Mouse (Mus musculus) heart, embryonic 16.5 days (tissue): ENCODE results near the gene Parp9. TPM values are rescaled to one million over a fixed set of nuclear protein-coding genes. Genes with fewer than 3 reads are reported as not detected.
"Not testable (repeated sequence)": the region's sequence is repeated elsewhere in the genome, so short reads cannot be mapped to it uniquely, and the experiment has no call there.

Source experiments
- ATAC-seq: fragments of 200-750 bp; cut with Nextera tagmentation; replicated peaks from 2 replicates; pipeline ENCODE4 v1.8.0; 2017; ENCODE audit warnings: moderate number of reproducible peaks; ENCODE audit not compliant: insufficient read depth, low FRiP score; ENCODE audit errors: extremely low read depth
- H3K27ac ChIP-seq: fragments of 300-500 bp; sonication (generic); 2 replicates; pipeline ENCODE4 v1.5.1; 2014; ENCODE audit warnings: mild to moderate bottlenecking, low read length, control low read depth, moderate library complexity
- H3K27me3 ChIP-seq: fragments of 300-500 bp; sonication (generic); 2 replicates; pipeline ENCODE4 v1.6.1; 2014; ENCODE audit warnings: low read length, mixed read lengths; ENCODE audit not compliant: control insufficient read depth, insufficient read depth
- H3K36me3 ChIP-seq: fragments of 300-500 bp; sonication (generic); 2 replicates; pipeline ENCODE4 v1.6.1; 2014; ENCODE audit not compliant: control insufficient read depth, insufficient read depth
- H3K4me1 ChIP-seq: fragments of 300-500 bp; sonication (generic); 2 replicates; pipeline ENCODE4 v1.6.1; 2014; ENCODE audit warnings: low read length, mixed read lengths; ENCODE audit not compliant: control insufficient read depth, insufficient read depth
- H3K4me2 ChIP-seq: fragments of 300-500 bp; sonication (generic); 2 replicates; pipeline ENCODE4 v1.6.1; 2014; ENCODE audit warnings: low read depth, mild to moderate bottlenecking, control low read depth, low read length
- H3K4me3 ChIP-seq: fragments of 300-500 bp; sonication (generic); 2 replicates; pipeline ENCODE4 v1.5.1; 2014; ENCODE audit warnings: mild to moderate bottlenecking, control low read depth, low read length
- H3K9ac ChIP-seq: fragments of 300-500 bp; sonication (generic); 2 replicates; pipeline ENCODE4 v1.6.1; 2014; ENCODE audit warnings: low read length, control low read depth
- H3K9me3 ChIP-seq: fragments of 300-500 bp; sonication (generic); replicated peaks from 2 replicates; pipeline ENCODE4 v1.6.1; 2016; ENCODE audit warnings: low read length; ENCODE audit not compliant: control insufficient read depth
- WGBS: fragments of 180-500 bp; shearing (Covaris S2); extraction: QIAGEN DNeasy Blood & Tissue Kit; methylation state at CpG from one replicate; pipeline ENCODE4 v1.1.7; 2014; 5-methylcytosine and 5-hydroxymethylcytosine counted together
- polyA plus RNA-seq: library from polyadenylated mRNA; unstranded; fragments of >200 nt; fragmentation: Nextera tagmentation; extraction: Ambion mirVana; gene quantifications from 2 replicates; pipeline ENCODE4 v1.2.1, GENCODE M21; 2015

The Parp9 gene
- polyA plus RNA-seq, 1 experiment from 2014 or later: 15.4 TPM

- not testable (repeated sequence) for H3K4me3 ChIP-seq, H3K4me1 ChIP-seq, H3K9ac ChIP-seq, H3K36me3 ChIP-seq, H3K4me2 ChIP-seq, H3K27me3 ChIP-seq, H3K27ac ChIP-seq, H3K9me3 ChIP-seq, ATAC-seq
- WGBS: 92% methylated on average over 4 of the region's 4 CpGs
These were observed 60.6 kb downstream of the Parp9 start for GRCm38 (mm10) chr16:35998852-35999251.

GRCm38 (mm10) chr16:36008396-36008795, 70.1 kb downstream of the Parp9 start:
- 94% methylated on average over 3 of the region's 3 CpGs for WGBS
- peaks cover 12% of the 10 kb centered on the region; the same call in 1 of the 2 replicates for H3K36me3 ChIP-seq

GRCm38 (mm10) chr16:36016335-36016734, 78.1 kb downstream of the Parp9 start:
- H3K9me3 ChIP-seq: no peaks in the 10 kb centered on the region
- no peak for ATAC-seq
- no peak overlapping the region for H3K4me2 ChIP-seq
- H3K9ac ChIP-seq: no peak overlapping the region
- no peaks in the 10 kb centered on the region for H3K4me1 ChIP-seq
- peaks cover 22% of the 10 kb centered on the region for H3K36me3 ChIP-seq
- H3K27me3 ChIP-seq: no peaks in the 10 kb centered on the region
- 88% methylated on average over 1 of the region's 1 CpGs for WGBS
- no peak overlapping the region for H3K4me3 ChIP-seq
- no peak overlapping the region for H3K27ac ChIP-seq

More at GRCm38 (mm10) chr16:36008396-36008795, 70.1 kb downstream of the Parp9 start:
- no peaks in the 10 kb centered on the region for H3K27me3 ChIP-seq
- no peaks in the 10 kb centered on the region for H3K9me3 ChIP-seq
- H3K9ac ChIP-seq: no peak overlapping the region
- no peak overlapping the region for H3K4me2 ChIP-seq
- no peak overlapping the region for H3K4me3 ChIP-seq
- H3K4me1 ChIP-seq: no peaks in the 10 kb centered on the region
- no peak overlapping the region for H3K27ac ChIP-seq
- no peak for ATAC-seq

Other genes with a start within 250 kb of the Parp9 start
- 10.1 and 12.0 TPM in 2 replicates for gene Dirc2, start 169.1 kb upstream of the Parp9 start, polyA plus RNA-seq
- gene Hspbap1, start 168.1 kb upstream of the Parp9 start, polyA plus RNA-seq: 8.3 and 9.4 TPM in 2 replicates
- gene Parp14, start 66.9 kb upstream of the Parp9 start, polyA plus RNA-seq: 1.7 and 2.5 TPM in 2 replicates
- 7.7 and 9.4 TPM in 2 replicates for gene Dtx3l, start 681 bp downstream of the Parp9 start, polyA plus RNA-seq
- gene Kpna1, start 40.3 kb downstream of the Parp9 start, polyA plus RNA-seq: 41.4 and 43.5 TPM in 2 replicates
- gene Wdr5b, start 102.7 kb downstream of the Parp9 start, polyA plus RNA-seq: 6.5 and 6.9 TPM in 2 replicates
- 952 and 987 TPM in 2 replicates for gene Fam162a, start 133.1 kb downstream of the Parp9 start, polyA plus RNA-seq
- 82.2 and 98.9 TPM in 2 replicates for gene Ccdc58, start 133.2 kb downstream of the Parp9 start, polyA plus RNA-seq
- gene Csta1, start 192.8 kb downstream of the Parp9 start, polyA plus RNA-seq: 0.05 TPM in 1 of 2 replicates, not detected in the other
- gene Stfa2l1, start 218.3 kb downstream of the Parp9 start, polyA plus RNA-seq: 0.42 and 0.93 TPM in 2 replicates
- gene Gm5483, start 245.7 kb downstream of the Parp9 start, polyA plus RNA-seq: 2.0 and 2.6 TPM in 2 replicates